Mouse (Mus musculus): Measurements from ENCODE around the gene Vmn2r27.

Gene Vmn2r27

DNA sequence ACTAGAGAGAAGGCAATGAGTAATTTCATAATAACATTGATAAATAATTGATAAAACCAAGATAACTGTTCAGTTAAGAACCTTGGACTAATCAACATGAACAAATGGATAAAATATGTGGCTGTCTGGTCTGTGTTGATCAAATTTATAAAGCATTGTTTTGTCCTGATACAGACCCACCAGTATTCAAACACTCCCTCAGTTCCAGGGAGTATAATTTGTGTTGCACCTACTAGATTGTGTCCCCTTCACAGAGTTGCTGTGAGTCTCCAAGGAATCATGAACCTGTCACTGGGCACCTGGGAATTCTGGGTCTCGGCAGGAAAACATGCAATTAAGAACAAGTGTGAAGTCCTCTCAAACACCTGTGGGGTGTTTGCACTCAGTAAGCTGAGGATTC, at the start of gene Vmn2r27:
TSS of gene Vmn2r27 (minus strand) at position 101 of the 400 bp plus-strand sequence.
- no peak for DNase-seq (ENCODE audit: low spot score)

DNA sequence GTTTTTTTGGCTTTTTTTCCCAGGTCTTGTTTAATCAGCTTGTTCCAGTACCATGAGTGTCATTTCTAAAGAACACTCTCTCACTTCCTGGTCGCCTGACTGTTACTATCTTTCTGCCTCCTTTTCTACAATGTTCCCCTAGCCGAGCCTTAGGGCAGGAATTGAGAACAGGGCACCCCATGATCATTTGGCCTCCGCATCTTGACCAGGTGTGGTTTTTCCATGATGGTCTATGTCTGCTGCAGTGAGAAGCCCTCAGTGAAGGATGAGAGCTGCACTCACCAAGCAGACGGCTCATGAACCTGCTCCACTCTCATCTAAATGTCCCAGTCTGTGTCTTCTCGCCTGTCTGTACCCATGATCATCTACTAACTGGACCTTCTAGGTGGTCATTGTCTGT, 46.6 kb upstream of the Vmn2r27 start:
- no peak for DNase-seq (ENCODE audit: low spot score)

DNA sequence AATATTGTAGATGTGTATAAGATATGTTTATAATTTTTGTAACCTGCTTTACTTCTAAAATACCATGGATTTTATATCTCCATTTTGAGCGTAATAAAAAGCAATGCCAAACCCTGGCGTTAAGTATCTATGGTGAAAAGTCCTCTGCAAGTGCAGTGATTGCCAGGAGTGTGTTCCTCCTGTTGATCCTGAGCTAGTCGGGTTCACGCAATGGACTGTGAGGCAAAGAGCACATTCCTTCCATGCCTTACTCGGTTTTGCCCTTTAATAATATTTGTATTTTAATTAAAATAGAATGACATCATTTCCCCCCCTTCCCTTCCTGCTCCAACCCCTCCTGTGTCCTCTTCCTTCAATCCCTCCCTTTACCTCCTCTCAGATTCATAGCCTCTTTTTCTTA, 46.0 kb upstream of the Vmn2r27 start:
- DNase-seq (ENCODE audit: low spot score), result no peak

DNA sequence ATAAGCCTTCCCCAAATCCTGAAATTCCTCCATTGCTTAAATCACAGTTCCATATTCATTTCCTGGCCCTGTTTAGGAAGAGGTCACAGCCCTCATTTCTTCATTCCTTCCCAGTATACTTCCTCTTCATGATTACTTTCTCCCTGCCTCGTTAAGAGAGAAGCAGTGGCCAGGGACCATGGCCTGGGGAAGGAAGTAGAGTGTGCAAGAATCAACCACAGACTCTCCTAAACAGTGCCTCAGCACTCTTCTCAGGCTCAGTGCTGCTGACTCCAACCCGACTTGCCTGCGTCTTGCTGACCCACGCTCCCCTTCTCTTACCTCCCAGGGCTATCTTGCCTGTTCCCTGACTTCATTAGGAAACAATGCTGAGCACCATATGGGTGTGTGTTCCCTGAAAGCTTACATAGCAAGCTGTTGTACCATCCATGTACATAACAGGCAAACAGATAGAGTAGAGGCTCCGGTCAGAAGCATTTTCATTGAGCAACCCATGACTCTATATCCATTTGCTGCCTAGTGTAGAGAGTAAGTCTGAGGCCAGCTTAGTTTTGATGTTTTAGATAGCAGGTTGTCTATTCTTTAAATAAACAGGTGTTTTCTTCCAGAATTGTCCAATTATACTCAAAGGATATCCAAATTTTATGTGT, 41.7 kb upstream of the Vmn2r27 start:
- no peak for DNase-seq (ENCODE audit: low spot score)

DNA sequence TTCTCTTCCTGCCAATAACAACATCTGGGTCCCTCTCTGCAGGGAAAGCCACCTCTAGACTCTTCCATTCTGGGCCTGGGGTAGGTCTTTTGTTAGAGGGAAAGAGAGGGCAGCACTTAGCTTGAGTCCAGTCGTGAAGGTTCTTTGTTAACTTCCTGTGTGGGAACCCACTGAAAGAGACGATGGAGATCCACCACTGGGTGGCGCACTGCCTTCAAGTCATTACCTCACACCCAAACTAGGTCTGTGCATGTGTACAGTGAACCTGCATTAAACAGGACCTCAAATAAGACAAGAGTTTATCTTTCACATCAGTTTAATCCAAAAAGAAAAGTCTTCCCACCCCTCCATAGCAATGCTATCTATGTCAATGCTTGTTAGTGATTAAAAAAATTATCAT, 31.0 kb upstream of the Vmn2r27 start:
- peak; percentile 54 for DNase-seq (ENCODE audit: low spot score)

DNA sequence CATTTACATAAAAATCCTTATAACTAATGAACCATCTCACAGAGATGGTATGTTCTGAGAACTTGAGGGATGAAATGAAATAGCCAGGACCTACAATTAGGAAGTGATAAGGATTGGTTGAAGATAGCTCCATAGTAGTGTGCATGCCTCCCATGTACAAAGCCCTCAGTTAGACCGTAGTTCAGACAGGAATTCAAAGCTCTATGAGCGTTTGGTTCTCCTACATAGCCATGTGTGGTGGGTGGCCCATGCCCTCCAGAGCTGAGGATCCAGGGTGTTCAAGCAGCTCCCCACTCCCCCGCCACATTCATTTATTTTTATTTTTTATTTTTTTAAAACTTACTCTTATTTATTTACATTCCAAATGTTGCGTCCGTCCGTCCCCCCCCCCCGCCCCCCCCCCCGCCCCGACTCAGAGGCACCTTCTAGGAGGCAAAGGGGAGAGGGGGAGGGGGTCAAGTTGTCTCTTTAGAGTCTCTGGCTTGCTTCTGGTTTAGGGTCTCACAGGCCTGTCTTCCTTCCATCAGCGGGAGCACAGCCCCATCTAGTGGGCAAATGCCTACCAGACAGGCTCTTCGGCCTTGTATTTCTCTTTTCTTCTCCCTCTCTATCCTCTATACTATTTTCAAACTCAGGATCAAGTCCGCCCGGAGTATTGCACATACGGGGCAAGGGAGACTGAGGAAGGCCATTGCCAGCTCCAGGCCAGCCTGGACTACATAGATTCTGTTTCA, 28.7 kb upstream of the Vmn2r27 start:
- peak; percentile 39 for DNase-seq (ENCODE audit: low spot score)

DNA sequence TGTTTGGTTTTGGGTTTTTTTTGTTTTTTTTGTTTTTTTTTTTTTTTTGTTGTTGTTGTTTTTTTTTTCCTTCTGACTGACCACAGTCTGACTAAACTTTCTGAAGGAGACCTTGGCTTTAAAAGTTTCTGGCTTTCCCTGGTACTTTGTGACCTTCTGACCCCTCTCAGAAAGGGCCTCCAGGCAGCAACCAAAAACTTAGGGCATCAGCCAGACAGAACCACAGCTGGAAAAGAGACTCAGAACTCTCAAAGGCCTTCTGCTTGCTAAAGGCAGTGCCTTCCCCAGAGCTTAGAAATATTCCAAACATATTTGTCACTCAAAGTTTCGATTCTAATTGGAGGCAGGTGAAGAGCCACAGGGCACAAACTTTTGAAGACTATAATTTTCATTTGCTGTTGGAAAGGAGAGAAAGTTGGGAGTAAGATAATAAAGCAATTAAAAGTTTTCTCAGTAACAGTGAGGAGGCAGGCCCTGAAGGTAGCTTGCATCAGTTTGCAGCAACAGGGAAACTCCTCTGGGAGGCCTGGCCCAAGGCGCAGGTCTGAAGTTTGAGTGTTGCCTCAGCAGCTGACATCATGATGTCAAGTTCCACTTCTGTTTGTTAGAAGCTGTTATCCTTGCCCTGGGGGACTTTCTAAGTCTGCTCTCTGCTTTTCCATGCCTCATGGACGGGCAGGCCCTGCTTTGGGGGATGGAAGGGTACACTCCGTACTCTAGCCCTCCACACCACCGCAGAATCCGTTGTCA, 24.2 kb upstream of the Vmn2r27 start:
- DNase-seq (ENCODE audit: low spot score), result no peak

DNA sequence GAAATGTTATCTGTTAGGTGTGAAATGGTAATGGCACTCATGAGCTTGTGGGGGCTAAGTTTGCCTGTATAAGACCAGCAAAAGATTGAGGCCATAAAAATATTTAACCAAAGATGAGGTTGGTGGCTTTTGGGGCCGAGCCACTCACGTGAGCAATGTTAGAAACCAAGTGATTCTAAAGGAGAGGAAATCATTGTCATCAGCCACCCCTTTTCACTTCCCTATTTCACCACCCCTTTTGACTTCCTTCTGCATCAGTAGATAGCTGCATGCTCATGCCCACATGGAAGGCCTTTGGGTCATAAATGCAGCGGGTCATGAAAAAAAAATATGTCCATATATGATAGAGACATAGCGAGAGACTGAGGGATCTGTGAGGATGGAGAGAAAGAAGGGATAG, 29.5 kb downstream of the Vmn2r27 start:
- DNase-seq (ENCODE audit: low spot score), result no peak

DNA sequence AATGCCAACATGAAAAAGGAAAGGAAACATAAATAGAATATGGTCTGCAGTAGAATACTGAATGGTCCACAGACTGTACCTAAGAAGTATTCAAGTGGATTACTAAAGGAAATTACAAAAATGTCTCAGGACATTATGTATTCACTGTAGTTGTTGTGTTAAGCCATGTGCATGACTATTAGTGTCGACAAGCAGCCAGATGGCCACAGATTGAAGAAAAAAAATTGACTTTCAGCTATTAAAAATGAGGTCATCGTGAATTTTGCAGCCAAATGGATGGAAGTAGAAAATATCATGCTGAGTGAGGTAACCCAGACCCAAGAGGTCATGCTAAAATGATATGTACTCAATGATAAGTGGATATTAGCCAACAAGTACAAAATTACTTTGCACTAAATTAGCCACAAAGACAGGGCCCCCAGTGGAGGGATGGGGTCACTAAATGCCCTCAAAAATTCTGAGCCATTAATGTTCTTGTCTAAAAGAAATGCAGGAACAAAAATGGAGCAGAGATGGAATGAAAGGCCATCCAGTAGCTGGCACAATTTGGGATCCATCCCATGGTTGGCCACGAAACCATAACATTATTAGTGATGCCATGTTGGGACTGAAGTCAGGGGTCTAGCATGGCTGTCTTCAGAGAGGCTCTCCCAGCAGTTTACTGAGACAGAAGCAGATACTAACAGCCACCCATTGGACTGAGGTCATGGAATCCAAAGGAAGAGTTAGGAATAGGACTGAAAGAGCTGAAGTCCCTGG, 63.0 kb downstream of the Vmn2r27 start:
- no peak for DNase-seq (ENCODE audit: low spot score)

DNA sequence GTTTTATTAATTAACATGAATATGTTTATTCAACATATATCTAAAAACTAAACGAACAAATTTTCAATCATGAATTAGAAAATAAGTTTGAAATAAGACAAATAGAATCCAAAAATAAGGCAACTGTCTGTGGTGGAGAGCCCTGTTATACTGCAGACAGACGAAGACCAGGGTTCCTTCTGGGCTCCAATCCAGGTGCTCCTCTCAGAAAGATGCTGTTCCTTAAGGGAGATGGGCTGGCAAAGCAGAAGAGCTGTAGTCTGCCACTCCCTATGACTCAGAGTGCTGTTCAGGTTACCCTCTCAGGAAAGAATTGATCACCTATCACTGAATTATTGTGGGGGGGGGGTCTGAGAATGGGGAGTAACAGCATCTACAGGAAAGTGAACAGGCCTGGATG, 65.1 kb downstream of the Vmn2r27 start:
- DNase-seq (ENCODE audit: low spot score), result no peak

DNA sequence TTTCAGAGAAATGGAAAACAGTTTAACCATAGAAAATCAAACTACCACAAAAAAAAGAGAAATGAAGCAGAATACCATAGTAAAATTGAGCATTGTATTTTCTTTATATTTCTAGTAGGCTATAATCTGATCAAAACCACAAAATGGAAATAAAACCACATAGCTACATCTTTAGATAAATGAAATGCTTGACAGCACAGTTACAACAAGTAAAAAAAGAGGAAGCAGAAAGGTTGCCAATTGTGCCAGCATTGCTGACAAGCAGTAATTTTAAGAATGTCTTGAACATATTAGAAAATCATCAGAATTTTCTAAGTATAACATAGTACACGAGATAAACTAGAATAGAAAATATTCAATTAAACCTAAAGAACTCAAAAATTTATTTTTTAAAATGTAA, 81.8 kb downstream of the Vmn2r27 start:
- DNase-seq (ENCODE audit: low spot score), result no peak

All from c-Kit-positive CD71-positive TER-119-positive erythroid progenitor cells, embryonic 14.5 days (primary cell).